Mouse (Mus musculus) induced T-regulatory cell, adult 2 months (primary cell): ENCODE data around the gene Tmtc2.

Source experiments
- DNase-seq: peaks from one replicate; pipeline ENCODE4 v3.0.0-alpha.2; 2012; ENCODE audit warnings: low read depth

Gene Tmtc2

GRCm38 (mm10) chr10:105288472-105288871 lies 285.8 kb downstream of the Tmtc2 start:
- no peak for DNase-seq

- DNase-seq, result no peak
Measured at GRCm38 (mm10) chr10:105287575-105287974, 286.7 kb downstream of the Tmtc2 start.

GRCm38 (mm10) chr10:105287064-105287463 lies 287.2 kb downstream of the Tmtc2 start:
- no peak for DNase-seq

- DNase-seq, result no peak
Measured at GRCm38 (mm10) chr10:105286221-105286620, 288.0 kb downstream of the Tmtc2 start.

- DNase-seq, result no peak
Measured at GRCm38 (mm10) chr10:105284171-105284570, 290.1 kb downstream of the Tmtc2 start.

- no peak for DNase-seq
Measured at GRCm38 (mm10) chr10:105280933-105281332, 293.3 kb downstream of the Tmtc2 start.

- DNase-seq, result no peak
Measured at GRCm38 (mm10) chr10:105260053-105260452, 314.2 kb downstream of the Tmtc2 start.

GRCm38 (mm10) chr10:105238291-105238690 lies 336.0 kb downstream of the Tmtc2 start:
- DNase-seq, result peak; percentile 68

- DNase-seq, result no peak
Measured at GRCm38 (mm10) chr10:105232864-105233263, 341.4 kb downstream of the Tmtc2 start.

GRCm38 (mm10) chr10:105230416-105230815 lies 343.8 kb downstream of the Tmtc2 start:
- DNase-seq, result no peak

GRCm38 (mm10) chr10:105228623-105229022 lies 345.6 kb downstream of the Tmtc2 start:
- DNase-seq, result no peak

GRCm38 (mm10) chr10:105227631-105228030 lies 346.6 kb downstream of the Tmtc2 start:
- no peak for DNase-seq

- no peak for DNase-seq
Measured at GRCm38 (mm10) chr10:105225714-105226113, 348.5 kb downstream of the Tmtc2 start.

GRCm38 (mm10) chr10:105222904-105223303 lies 351.3 kb downstream of the Tmtc2 start:
- DNase-seq, result no peak

- no peak for DNase-seq
Measured at GRCm38 (mm10) chr10:105201491-105201890, 372.8 kb downstream of the Tmtc2 start.

- no peak for DNase-seq
Measured at GRCm38 (mm10) chr10:105200678-105201077, 373.6 kb downstream of the Tmtc2 start.

GRCm38 (mm10) chr10:105200092-105200491 lies 374.2 kb downstream of the Tmtc2 start:
- DNase-seq, result no peak

- no peak for DNase-seq
Measured at GRCm38 (mm10) chr10:105199515-105199914, 374.7 kb downstream of the Tmtc2 start.

GRCm38 (mm10) chr10:105195377-105195776 lies 378.9 kb downstream of the Tmtc2 start:
- no peak for DNase-seq

GRCm38 (mm10) chr10:105193756-105194460 lies 380.3 kb downstream of the Tmtc2 start:
- DNase-seq, result no peak

GRCm38 (mm10) chr10:105192071-105192470 lies 382.2 kb downstream of the Tmtc2 start:
- no peak for DNase-seq

GRCm38 (mm10) chr10:105189746-105190145 lies 384.5 kb downstream of the Tmtc2 start:
- DNase-seq, result no peak

- DNase-seq, result no peak
Measured at GRCm38 (mm10) chr10:105186636-105187035, 387.6 kb downstream of the Tmtc2 start.

GRCm38 (mm10) chr10:105168443-105169102 lies 405.7 kb downstream of the Tmtc2 start:
- DNase-seq, result no peak
